Mouse (Mus musculus) midbrain, embryonic 13.5 days (tissue): Measurements from ENCODE around the gene Tas2r119. TPM values are rescaled to one million over a fixed set of nuclear protein-coding genes. Genes with fewer than 3 reads are reported as not detected.
"Not testable (repeated sequence)": the region's sequence is repeated elsewhere in the genome, so short reads cannot be mapped to it uniquely, and the experiment has no call there.

Experiments
- ATAC-seq: fragments of 200-750 bp; cut with Nextera tagmentation; 2 replicates; pipeline ENCODE4 v1.8.0; 2017; ENCODE audit warnings: mild to moderate bottlenecking, moderate TSS enrichment, moderate library complexity
- H3K27ac ChIP-seq: fragments of 300-500 bp; sonication (generic); 2 replicates; pipeline ENCODE4 v1.5.1; 2015; ENCODE audit warnings: inconsistent platforms, mild to moderate bottlenecking, moderate library complexity
- H3K27me3 ChIP-seq: fragments of 300-500 bp; sonication (generic); 2 replicates; pipeline ENCODE4 v1.6.1; 2015; ENCODE audit warnings: mild to moderate bottlenecking, inconsistent platforms
- H3K36me3 ChIP-seq: fragments of 300-500 bp; sonication (generic); 2 replicates; pipeline ENCODE4 v1.6.1; 2015; ENCODE audit warnings: mild to moderate bottlenecking, inconsistent platforms
- H3K4me1 ChIP-seq: fragments of 300-500 bp; sonication (generic); replicated peaks from 2 replicates; pipeline ENCODE4 v1.6.1; 2015; ENCODE audit warnings: inconsistent platforms
- H3K4me2 ChIP-seq: fragments of 300-500 bp; sonication (generic); replicated peaks from 2 replicates; pipeline ENCODE4 v1.6.1; 2015; ENCODE audit warnings: moderate library complexity, mild to moderate bottlenecking, inconsistent platforms
- H3K4me3 ChIP-seq: fragments of 300-500 bp; sonication (generic); replicated peaks from 2 replicates; pipeline ENCODE4 v1.5.1; 2015; ENCODE audit warnings: mild to moderate bottlenecking, inconsistent platforms
- H3K9ac ChIP-seq: fragments of 300-500 bp; sonication (generic); replicated peaks from 2 replicates; pipeline ENCODE4 v1.6.1; 2015; ENCODE audit warnings: mild to moderate bottlenecking, inconsistent platforms
- H3K9me3 ChIP-seq: fragments of 300-500 bp; sonication (generic); 2 replicates; pipeline ENCODE4 v1.6.1; 2016; ENCODE audit warnings: mild to moderate bottlenecking, inconsistent platforms
- WGBS: fragments of 180-500 bp; shearing (Covaris S2); methylation state at CpG from one replicate; pipeline ENCODE4 v1.1.7; 2015; 5-methylcytosine and 5-hydroxymethylcytosine counted together
- polyA plus RNA-seq: library from polyadenylated mRNA; unstranded; fragments of >200 nt; fragmentation: Nextera tagmentation; extraction: Ambion mirVana; gene quantifications from 2 replicates; pipeline ENCODE4 v1.2.1, GENCODE M21; 2015

Tas2r119 gene
- polyA plus RNA-seq, 1 experiment from 2014 or later = not detected

GRCm38 (mm10) chr15:32182026-32182425, 4.9 kb downstream of the Tas2r119 start:
- H3K36me3 ChIP-seq = no peaks in the 10 kb centered on the region
- no peaks in the 10 kb centered on the region for H3K4me1 ChIP-seq
- no peak for ATAC-seq
- H3K9ac ChIP-seq = no peak overlapping the region
- WGBS = 95% methylated on average over 1 of the region's 1 CpGs
- H3K27ac ChIP-seq = no peak overlapping the region
- no peak overlapping the region for H3K4me3 ChIP-seq
- H3K9me3 ChIP-seq = no peaks in the 10 kb centered on the region
- H3K27me3 ChIP-seq = no peaks in the 10 kb centered on the region
- H3K4me2 ChIP-seq = no peak overlapping the region

- H3K4me3 ChIP-seq = no peak overlapping the region
- no peaks in the 10 kb centered on the region for H3K27me3 ChIP-seq
- no peak for ATAC-seq
- no peaks in the 10 kb centered on the region for H3K9me3 ChIP-seq
- H3K27ac ChIP-seq = no peak overlapping the region
- H3K9ac ChIP-seq = no peak overlapping the region
- H3K4me2 ChIP-seq = no peak overlapping the region
- no peaks in the 10 kb centered on the region for H3K4me1 ChIP-seq
- no peaks in the 10 kb centered on the region for H3K36me3 ChIP-seq
Observed at GRCm38 (mm10) chr15:32184964-32185363, 7.9 kb downstream of the Tas2r119 start.

GRCm38 (mm10) chr15:32189879-32190278, 12.8 kb downstream of the Tas2r119 start:
- 88% methylated on average over 3 of the region's 3 CpGs for WGBS

GRCm38 (mm10) chr15:32190436-32190835, 13.3 kb downstream of the Tas2r119 start:
- H3K27ac ChIP-seq = no peak overlapping the region
- no peak overlapping the region for H3K4me2 ChIP-seq
- H3K4me3 ChIP-seq = no peak overlapping the region
- no peaks in the 10 kb centered on the region for H3K27me3 ChIP-seq
- no peaks in the 10 kb centered on the region for H3K9me3 ChIP-seq
- no peak overlapping the region for H3K9ac ChIP-seq
- WGBS = 89% methylated on average over 6 of the region's 6 CpGs
- no peaks in the 10 kb centered on the region for H3K4me1 ChIP-seq
- no peaks in the 10 kb centered on the region for H3K36me3 ChIP-seq
- ATAC-seq = no peak

More at GRCm38 (mm10) chr15:32189879-32190278, 12.8 kb downstream of the Tas2r119 start:
- no peaks in the 10 kb centered on the region for H3K4me1 ChIP-seq
- H3K9ac ChIP-seq = no peak overlapping the region
- no peaks in the 10 kb centered on the region for H3K36me3 ChIP-seq
- H3K4me2 ChIP-seq = no peak overlapping the region
- no peaks in the 10 kb centered on the region for H3K27me3 ChIP-seq
- no peaks in the 10 kb centered on the region for H3K9me3 ChIP-seq
- no peak for ATAC-seq
- no peak overlapping the region for H3K27ac ChIP-seq
- no peak overlapping the region for H3K4me3 ChIP-seq

GRCm38 (mm10) chr15:32192948-32193347, 15.9 kb downstream of the Tas2r119 start:
- Histone ChIP-seq H3K4me2 (no peak overlapping the region), H3K36me3 (no peaks in the 10 kb centered on the region), H3K4me1 (0 out of 2 replicates have a peak, but pooled peaks cover under 1% of the 10 kb centered on the region), H3K9ac (no peak overlapping the region), H3K4me3 (no peak overlapping the region), H3K9me3 (no peaks in the 10 kb centered on the region), H3K27me3 (no peaks in the 10 kb centered on the region), H3K27ac (no peak overlapping the region)
- WGBS = 79% methylated on average over 1 of the region's 1 CpGs
- no peak for ATAC-seq

GRCm38 (mm10) chr15:32198076-32198475, 21.0 kb downstream of the Tas2r119 start:
- H3K27me3 ChIP-seq = no peaks in the 10 kb centered on the region
- H3K27ac ChIP-seq = no peak overlapping the region
- ATAC-seq = no peak
- 77% methylated on average over 9 of the region's 9 CpGs for WGBS
- H3K4me2 ChIP-seq = no peak overlapping the region
- no peak overlapping the region for H3K4me3 ChIP-seq
- no peak overlapping the region for H3K9ac ChIP-seq
- H3K4me1 ChIP-seq = 0 out of 2 replicates have a peak, but pooled peaks cover 3% of the 10 kb centered on the region
- H3K9me3 ChIP-seq = no peaks in the 10 kb centered on the region
- H3K36me3 ChIP-seq = no peaks in the 10 kb centered on the region

DNA sequence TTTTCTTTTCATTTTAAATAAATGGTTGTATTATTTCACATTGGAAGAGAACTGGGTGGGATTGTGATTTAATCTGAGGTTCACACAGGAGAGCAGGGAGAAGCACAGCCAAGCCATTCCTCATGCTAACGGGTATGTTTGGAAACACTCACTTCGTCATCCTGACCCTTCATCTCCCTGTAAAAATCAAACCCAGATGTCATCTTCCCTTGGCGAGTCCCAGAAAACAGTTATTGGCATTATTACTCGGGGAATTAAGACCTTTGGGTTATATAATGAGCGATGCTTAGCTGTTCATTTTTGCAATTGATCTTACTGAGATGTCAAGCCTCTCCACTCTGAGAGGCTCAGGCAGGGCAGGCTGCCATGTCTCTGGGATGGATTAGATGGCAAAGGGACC, 21.5 kb downstream of the Tas2r119 start:
- WGBS = 77% methylated on average over 5 of the region's 5 CpGs
- no peak overlapping the region for H3K4me2 ChIP-seq

GRCm38 (mm10) chr15:32203242-32203641, 26.2 kb downstream of the Tas2r119 start:
- Histone ChIP-seq H3K4me1 (no peaks in the 10 kb centered on the region), H3K9ac (no peak overlapping the region), H3K27ac (no peak overlapping the region), H3K36me3 (no peaks in the 10 kb centered on the region), H3K27me3 (no peaks in the 10 kb centered on the region), H3K4me3 (no peak overlapping the region), H3K4me2 (no peak overlapping the region), H3K9me3 (no peaks in the 10 kb centered on the region)
- ATAC-seq = no peak
- 86% methylated on average over 5 of the region's 5 CpGs for WGBS

More for the DNA sequence above, 21.5 kb downstream of the Tas2r119 start:
- Histone ChIP-seq H3K9me3 (no peaks in the 10 kb centered on the region), H3K4me3 (no peak overlapping the region), H3K9ac (no peak overlapping the region), H3K27me3 (no peaks in the 10 kb centered on the region), H3K4me1 (0 out of 2 replicates have a peak, but pooled peaks cover 3% of the 10 kb centered on the region), H3K36me3 (no peaks in the 10 kb centered on the region), H3K27ac (no peak overlapping the region)
- no peak for ATAC-seq

- no peaks in the 10 kb centered on the region for H3K9me3 ChIP-seq
- no peak overlapping the region for H3K4me3 ChIP-seq
- no peaks in the 10 kb centered on the region for H3K27me3 ChIP-seq
- 96% methylated on average over 10 of the region's 10 CpGs for WGBS
- H3K27ac ChIP-seq = no peak overlapping the region
- no peaks in the 10 kb centered on the region for H3K36me3 ChIP-seq
- ATAC-seq = no peak
- H3K4me2 ChIP-seq = no peak overlapping the region
- no peaks in the 10 kb centered on the region for H3K4me1 ChIP-seq
- H3K9ac ChIP-seq = no peak overlapping the region
Observed at GRCm38 (mm10) chr15:32204908-32205307, 27.8 kb downstream of the Tas2r119 start.

GRCm38 (mm10) chr15:32214687-32215086, 37.6 kb downstream of the Tas2r119 start:
- not testable (repeated sequence) for H3K4me2 ChIP-seq, H3K27me3 ChIP-seq, H3K4me1 ChIP-seq, ATAC-seq, H3K9ac ChIP-seq, H3K36me3 ChIP-seq, H3K9me3 ChIP-seq, H3K27ac ChIP-seq, H3K4me3 ChIP-seq
- WGBS = 94% methylated on average over 10 of the region's 10 CpGs

GRCm38 (mm10) chr15:32223028-32223427, 45.9 kb downstream of the Tas2r119 start:
- no peaks in the 10 kb centered on the region for H3K36me3 ChIP-seq
- no peak overlapping the region for H3K4me2 ChIP-seq
- 92% methylated on average over 7 of the region's 7 CpGs for WGBS
- H3K27me3 ChIP-seq = no peaks in the 10 kb centered on the region
- no peaks in the 10 kb centered on the region for H3K9me3 ChIP-seq
- no peaks in the 10 kb centered on the region for H3K4me1 ChIP-seq
- H3K4me3 ChIP-seq = no peak overlapping the region
- no peak for ATAC-seq
- H3K9ac ChIP-seq = no peak overlapping the region
- no peak overlapping the region for H3K27ac ChIP-seq

DNA sequence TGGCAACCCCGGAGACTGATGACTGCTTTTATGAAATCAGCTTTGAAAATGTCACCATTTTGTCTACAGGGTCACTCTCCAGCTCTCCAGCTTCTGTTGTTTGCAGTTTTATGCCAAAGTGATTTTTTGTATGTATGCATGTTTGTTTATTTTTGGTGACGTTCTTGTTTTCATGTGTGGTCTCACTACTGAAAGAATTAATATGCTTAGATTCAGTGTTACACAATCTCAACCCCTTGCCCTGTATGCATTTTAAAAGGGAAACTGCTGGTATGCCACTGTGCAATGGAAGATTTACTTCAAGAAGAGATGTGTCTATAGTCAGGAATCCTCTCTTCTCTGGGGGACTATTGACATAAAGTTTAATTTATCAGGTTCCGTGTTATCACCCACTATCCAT, 48.3 kb downstream of the Tas2r119 start:
- H3K4me2 ChIP-seq = no peak overlapping the region

GRCm38 (mm10) chr15:32226381-32226780, 49.3 kb downstream of the Tas2r119 start:
- Histone ChIP-seq H3K27ac (no peak overlapping the region), H3K36me3 (no peaks in the 10 kb centered on the region), H3K27me3 (no peaks in the 10 kb centered on the region), H3K9ac (no peak overlapping the region), H3K4me1 (no peaks in the 10 kb centered on the region), H3K4me2 (no peak overlapping the region), H3K4me3 (no peak overlapping the region), H3K9me3 (no peaks in the 10 kb centered on the region)
- no peak for ATAC-seq
- WGBS = 87% methylated on average over 6 of the region's 6 CpGs

More for the DNA sequence above, 48.3 kb downstream of the Tas2r119 start:
- Histone ChIP-seq H3K9ac (no peak overlapping the region), H3K9me3 (no peaks in the 10 kb centered on the region), H3K4me3 (no peak overlapping the region), H3K4me1 (no peaks in the 10 kb centered on the region), H3K27me3 (no peaks in the 10 kb centered on the region), H3K27ac (no peak overlapping the region), H3K36me3 (no peaks in the 10 kb centered on the region)
- 89% methylated on average over 3 of the region's 3 CpGs for WGBS
- ATAC-seq = no peak
